Mouse (Mus musculus) midbrain, embryonic 11.5 days (tissue): ENCODE measurements around the gene Sox15. TPM values are rescaled to one million over a fixed set of nuclear protein-coding genes. Genes with fewer than 3 reads are reported as not detected.

Source experiments
- ATAC-seq: fragments of 200-750 bp; cut with Nextera tagmentation; 2 replicates; pipeline ENCODE4 v1.8.0; 2017; ENCODE audit warnings: moderate TSS enrichment, moderate library complexity; ENCODE audit not compliant: low FRiP score
- DNase-seq: peaks from one replicate; pipeline ENCODE4 v3.0.0; 2015; ENCODE audit warnings: low spot score; ENCODE audit errors: missing footprints
- H3K27ac ChIP-seq: fragments of 300-500 bp; sonication (generic); 2 replicates; pipeline ENCODE4 v1.5.1; 2014; ENCODE audit warnings: low read depth, low read length
- H3K27me3 ChIP-seq: fragments of 300-500 bp; sonication (generic); 2 replicates; pipeline ENCODE4 v1.6.1; 2014; ENCODE audit warnings: mild to moderate bottlenecking, low read length, moderate library complexity, mixed read lengths; ENCODE audit not compliant: control insufficient read depth, insufficient read depth
- H3K36me3 ChIP-seq: fragments of 300-500 bp; sonication (generic); 2 replicates; pipeline ENCODE4 v1.6.1; 2014; ENCODE audit warnings: mild to moderate bottlenecking, low read length, moderate library complexity, mixed read lengths; ENCODE audit not compliant: control insufficient read depth, insufficient read depth
- H3K4me1 ChIP-seq: fragments of 300-500 bp; sonication (generic); 2 replicates; pipeline ENCODE4 v1.6.1; 2014; ENCODE audit warnings: low read length; ENCODE audit not compliant: control insufficient read depth, insufficient read depth
- H3K4me2 ChIP-seq: fragments of 300-500 bp; sonication (generic); 2 replicates; pipeline ENCODE4 v1.6.1; 2014; ENCODE audit warnings: mild to moderate bottlenecking, moderate library complexity
- H3K4me3 ChIP-seq: fragments of 300-500 bp; sonication (generic); 2 replicates; pipeline ENCODE4 v1.5.1; 2014; ENCODE audit warnings: low read depth, low read length
- H3K9ac ChIP-seq: fragments of 300-500 bp; sonication (generic); 2 replicates; pipeline ENCODE4 v1.6.1; 2014; ENCODE audit warnings: low read length
- H3K9me3 ChIP-seq: fragments of 300-500 bp; sonication (generic); 2 replicates; pipeline ENCODE4 v1.6.1; 2016; ENCODE audit warnings: low read length; ENCODE audit not compliant: control insufficient read depth
- WGBS: fragments of 180-500 bp; shearing (Covaris S2); extraction: QIAGEN DNeasy Blood & Tissue Kit; methylation state at CpG from one replicate; pipeline ENCODE4 v1.1.7; 2014; 5-methylcytosine and 5-hydroxymethylcytosine counted together
- polyA plus RNA-seq: library from polyadenylated mRNA; unstranded; fragments of >200 nt; fragmentation: Nextera tagmentation; extraction: Ambion mirVana; gene quantifications from 2 replicates; pipeline ENCODE4 v1.2.1, GENCODE M21; 2014

Gene Sox15
- polyA plus RNA-seq, 1 experiment from 2014 or later, result 0.16 TPM

- no peak within 1 kb of the TSS for H3K9ac ChIP-seq
- 35% methylated on average over 7 of the region's 7 CpGs for WGBS
- no peak within 1 kb of the TSS for H3K4me3 ChIP-seq
- H3K27ac ChIP-seq, result no peak within 1 kb of the TSS; the same call in 1 of the 2 replicates
- peaks cover 46% of the 10 kb centered on the region for H3K36me3 ChIP-seq
- no peaks in the 10 kb centered on the region for H3K27me3 ChIP-seq
- no peak for ATAC-seq
- H3K4me1 ChIP-seq, result peaks cover 25% of the 10 kb centered on the region
- peak; percentile 90 for DNase-seq
- H3K9me3 ChIP-seq, result no peaks in the 10 kb centered on the region
- H3K4me2 ChIP-seq, result no peak within 1 kb of the TSS
These were observed 11.0 kb downstream of the Sox15 start, which contains the start of gene Cd68 for GRCm38 (mm10) chr11:69665961-69666664. TSS of gene Cd68 (minus strand) at chr11:69666153.

GRCm38 (mm10) chr11:69666665-69667005 lies 11.5 kb downstream of the Sox15 start:
- no peaks in the 10 kb centered on the region for H3K27me3 ChIP-seq
- no peak overlapping the region for H3K9ac ChIP-seq
- H3K4me2 ChIP-seq, result no peak overlapping the region
- WGBS, result 81% methylated on average over 3 of the region's 3 CpGs
- no peak overlapping the region for H3K4me3 ChIP-seq
- no peaks in the 10 kb centered on the region for H3K9me3 ChIP-seq
- ATAC-seq (no peak), DNase-seq (peak; percentile 79)
- H3K4me1 ChIP-seq, result peaks cover 20% of the 10 kb centered on the region
- H3K27ac ChIP-seq, result no peak overlapping the region
- peaks cover 46% of the 10 kb centered on the region for H3K36me3 ChIP-seq

- peak; percentile 66 for ATAC-seq
- no peaks in the 10 kb centered on the region for H3K9me3 ChIP-seq
- DNase-seq, result peak; percentile 99
- H3K9ac ChIP-seq, result peak overlapping the region; percentile 100
- H3K4me1 ChIP-seq, result peaks cover 21% of the 10 kb centered on the region
- WGBS, result 2% methylated on average over 53 of the region's 61 CpGs
- no peaks in the 10 kb centered on the region for H3K27me3 ChIP-seq
- peak overlapping the region; percentile 94 for H3K4me2 ChIP-seq
- H3K27ac ChIP-seq, result peak overlapping the region; percentile 91
- peaks cover 30% of the 10 kb centered on the region for H3K36me3 ChIP-seq
- peak overlapping the region; percentile 100 for H3K4me3 ChIP-seq
These were observed 15.9 kb downstream of the Sox15 start for GRCm38 (mm10) chr11:69670786-69671725.

- H3K36me3 ChIP-seq, result peaks cover 34% of the 10 kb centered on the region
- H3K9me3 ChIP-seq, result no peaks in the 10 kb centered on the region
- ATAC-seq (peak; percentile 36), DNase-seq (no peak)
- H3K27ac ChIP-seq, result peak overlapping the region; percentile 91
- peaks cover 21% of the 10 kb centered on the region for H3K4me1 ChIP-seq
- WGBS, result under 1% methylated on average over 43 of the region's 43 CpGs
- peak overlapping the region; percentile 100 for H3K9ac ChIP-seq
- no peaks in the 10 kb centered on the region for H3K27me3 ChIP-seq
- H3K4me3 ChIP-seq, result peak overlapping the region; percentile 100
- H3K4me2 ChIP-seq, result peak overlapping the region; percentile 94
These were observed 16.6 kb downstream of the Sox15 start for GRCm38 (mm10) chr11:69671726-69672124.

GRCm38 (mm10) chr11:69672211-69672706 lies 17.1 kb downstream of the Sox15 start, which contains the start of gene Eif4a1:
TSS of gene Eif4a1 (minus strand) at chr11:69672423.
- Histone ChIP-seq H3K27ac (peak within 1 kb of the TSS; percentile 91), H3K4me1 (peaks cover 21% of the 10 kb centered on the region), H3K9ac (peak within 1 kb of the TSS; percentile 100), H3K36me3 (peaks cover 37% of the 10 kb centered on the region), H3K27me3 (no peaks in the 10 kb centered on the region), H3K9me3 (no peaks in the 10 kb centered on the region), H3K4me3 (peak within 1 kb of the TSS; percentile 100), H3K4me2 (peak within 1 kb of the TSS; percentile 94)
- WGBS, result under 1% methylated on average over 36 of the region's 36 CpGs
- DNase-seq, result peak; percentile 99
- ATAC-seq, result peak; percentile 98

- Histone ChIP-seq H3K9ac (no peak overlapping the region), H3K36me3 (peaks cover 14% of the 10 kb centered on the region), H3K9me3 (no peaks in the 10 kb centered on the region), H3K4me3 (no peak overlapping the region), H3K4me1 (peaks cover 14% of the 10 kb centered on the region), H3K27me3 (no peaks in the 10 kb centered on the region), H3K27ac (no peak overlapping the region), H3K4me2 (no peak overlapping the region)
- DNase-seq, result no peak
- no peak for ATAC-seq
- WGBS, result 100% methylated on average over 2 of the region's 2 CpGs
These were observed 24.0 kb downstream of the Sox15 start for GRCm38 (mm10) chr11:69679144-69679543.

- Histone ChIP-seq H3K27ac (no peak overlapping the region), H3K4me2 (peak overlapping the region; percentile 93), H3K36me3 (peaks cover 13% of the 10 kb centered on the region), H3K4me3 (peak overlapping the region; percentile 84; the same call in 1 of the 2 replicates), H3K27me3 (no peaks in the 10 kb centered on the region), H3K9me3 (no peaks in the 10 kb centered on the region), H3K9ac (no peak overlapping the region), H3K4me1 (peaks cover 14% of the 10 kb centered on the region)
- peak; percentile 80 for DNase-seq
- no peak for ATAC-seq
- 92% methylated on average over 30 of the region's 30 CpGs for WGBS
These were observed 25.2 kb downstream of the Sox15 start for GRCm38 (mm10) chr11:69680136-69680855.

GRCm38 (mm10) chr11:69681314-69682208 lies 26.4 kb downstream of the Sox15 start, which contains the start of gene Senp3:
TSS of gene Senp3 (minus strand) at chr11:69682084.
- peak; percentile 95 for ATAC-seq
- WGBS, result 1% methylated on average over 78 of the region's 80 CpGs
- peaks cover 16% of the 10 kb centered on the region for H3K4me1 ChIP-seq

More at GRCm38 (mm10) chr11:69681314-69682208, 26.4 kb downstream of the Sox15 start, which contains the start of gene Senp3:
- H3K4me2 ChIP-seq, result peak within 1 kb of the TSS; percentile 93
- peak within 1 kb of the TSS; percentile 77 for H3K27ac ChIP-seq
- no peaks in the 10 kb centered on the region for H3K27me3 ChIP-seq
- peak; percentile 100 for DNase-seq
- H3K9ac ChIP-seq, result peak within 1 kb of the TSS; percentile 88
- no peaks in the 10 kb centered on the region for H3K9me3 ChIP-seq
- peak within 1 kb of the TSS; percentile 84 for H3K4me3 ChIP-seq
- H3K36me3 ChIP-seq, result peaks cover 9% of the 10 kb centered on the region
